Mouse (Mus musculus) lung, postnatal 0 days (tissue): Measurements from ENCODE around the gene Gm826.

Experiments
- CTCF ChIP-seq: IDR thresholded peaks from 2 replicates; pipeline ENCODE4 v1.5.1; 2016; ENCODE audit warnings: antibody characterized with exemption, mild to moderate bottlenecking
- EP300 ChIP-seq: IDR thresholded peaks from 2 replicates; pipeline ENCODE4 v1.6.1; 2016; ENCODE audit warnings: antibody characterized with exemption, mild to moderate bottlenecking, control low read depth

- TF ChIP-seq CTCF (no peak), EP300 (no peak)
Measured at GRCm38 (mm10) chr2:160275959-160276657, 57.9 kb downstream of the Gm826 start.
